Mouse (Mus musculus) MEL (cell line): Measurements from ENCODE around the gene Ankrd39. TPM values are rescaled to one million over a fixed set of nuclear protein-coding genes. Genes with fewer than 3 reads are reported as not detected.
A peak's percentile ranks its signal among the peaks of the same experiment; 100 is the strongest.

Experiments
- DNase-seq: peaks from one replicate; pipeline ENCODE4 v3.0.0; 2011; ENCODE audit warnings: low read depth, low spot score
- H3K27ac ChIP-seq: 2 replicates; pipeline ENCODE4 v1.5.1; 2012; ENCODE audit warnings: low read depth, mild to moderate bottlenecking, control low read depth, low read length, moderate library complexity; ENCODE audit not compliant: control insufficient read depth
- H3K27me3 ChIP-seq, 2 experiments: fragments of 150-350 bp in 1 of 2; sonication (generic) in 1 of 2; 2 replicates each; pipeline ENCODE4 v1.6.1; 2012; ENCODE audit warnings: low read length in 2 of 2, mild to moderate bottlenecking in 2 of 2, improper control_type of control experiment in 1 of 2, moderate library complexity in 1 of 2; ENCODE audit not compliant: insufficient read depth in 2 of 2, control insufficient read depth in 1 of 2
- H3K36me3 ChIP-seq, 2 experiments: 2 replicates each; pipeline ENCODE4 v1.6.1; 2012 to 2014; ENCODE audit warnings: low read length in 2 of 2, improper control_type of control experiment in 1 of 2, inconsistent platforms in 1 of 2, mild to moderate bottlenecking in 1 of 2; ENCODE audit not compliant: insufficient read depth in 2 of 2, control insufficient read depth in 1 of 2
- H3K4me1 ChIP-seq, 2 experiments: fragments of 150-350 bp in 1 of 2; sonication (generic) in 1 of 2; 2 replicates each; pipeline ENCODE4 v1.6.1; 2012; ENCODE audit warnings: low read length in 2 of 2, improper control_type of control experiment in 1 of 2, mild to moderate bottlenecking in 1 of 2; ENCODE audit not compliant: insufficient read depth in 2 of 2, control insufficient read depth in 1 of 2
- H3K4me3 ChIP-seq, 2 experiments: fragments of 150-350 bp in 1 of 2; sonication (generic) in 1 of 2; 2 replicates each; pipeline ENCODE4 v1.5.1; 2012; ENCODE audit warnings: low read depth in 2 of 2, low read length in 2 of 2, mild to moderate bottlenecking in 2 of 2, moderate library complexity in 2 of 2, control low read depth in 1 of 2, improper control_type of control experiment in 1 of 2; ENCODE audit not compliant: control insufficient read depth in 1 of 2, insufficient read depth in 1 of 2
- H3K79me2 ChIP-seq: 2 replicates; pipeline ENCODE4 v1.6.1; 2012; ENCODE audit warnings: mild to moderate bottlenecking, low read length, moderate library complexity; ENCODE audit not compliant: control insufficient read depth, poor library complexity, insufficient read depth
- H3K9ac ChIP-seq: 2 replicates; pipeline ENCODE4 v1.6.1; 2012; ENCODE audit warnings: low read depth, mild to moderate bottlenecking, control low read depth, low read length, moderate library complexity; ENCODE audit not compliant: control insufficient read depth, poor library complexity, severe bottlenecking
- H3K9me3 ChIP-seq: fragments of 150-350 bp; sonication (generic); replicated peaks from 2 replicates; pipeline ENCODE4 v1.6.1; 2012; ENCODE audit warnings: mild to moderate bottlenecking, low read length, improper control_type of control experiment, moderate library complexity; ENCODE audit not compliant: insufficient read depth
- BHLHE40 ChIP-seq: IDR thresholded peaks from 2 replicates; pipeline ENCODE4 v1.6.1; 2012; ENCODE audit warnings: low read depth, mild to moderate bottlenecking, inconsistent platforms, low read length, improper control_type of control experiment, borderline replicate concordance
- CHD1 ChIP-seq: IDR thresholded peaks from 2 replicates; pipeline ENCODE4 v1.6.1; 2012; ENCODE audit warnings: low read depth, mild to moderate bottlenecking, inconsistent platforms, low read length, improper control_type of control experiment
- CHD2 ChIP-seq: IDR thresholded peaks from 2 replicates; pipeline ENCODE4 v1.6.1; 2011; ENCODE audit warnings: low read length, improper control_type of control experiment
- CTCF ChIP-seq, 3 experiments: IDR thresholded peaks in 2 of 3; conservative IDR thresholded peaks in 1 of 3; 2 replicates each; pipeline ENCODE4 v1.5.1; 2011 to 2012; ENCODE audit warnings: low read length in 3 of 3, low read depth in 2 of 3, mild to moderate bottlenecking in 2 of 3, improper control_type of control experiment in 1 of 3, inconsistent platforms in 1 of 3, mixed read lengths in 1 of 3, moderate library complexity in 1 of 3; ENCODE audit not compliant: control insufficient read depth in 1 of 3, insufficient read depth in 1 of 3, poor library complexity in 1 of 3, severe bottlenecking in 1 of 3
- E2F4 ChIP-seq: IDR thresholded peaks from 2 replicates; pipeline ENCODE4 v1.6.1; 2011; ENCODE audit warnings: low read depth, low read length, improper control_type of control experiment, borderline replicate concordance
- ELF1 ChIP-seq: IDR thresholded peaks from 2 replicates; pipeline ENCODE4 v1.6.1; 2014; ENCODE audit warnings: low read depth, mild to moderate bottlenecking, inconsistent platforms, low read length, improper control_type of control experiment, moderate library complexity
- GATA1 ChIP-seq: IDR thresholded peaks from 2 replicates; pipeline ENCODE4 v1.6.1; 2011; ENCODE audit warnings: low read depth, low read length, improper control_type of control experiment
- JUND ChIP-seq: IDR thresholded peaks from 2 replicates; pipeline ENCODE4 v1.6.1; 2011; ENCODE audit warnings: low read depth, mild to moderate bottlenecking, improper control_type of control experiment, low read length
- KAT2A ChIP-seq: conservative IDR thresholded peaks from 2 replicates; pipeline ENCODE4 v1.6.1; 2012; ENCODE audit warnings: low read depth, low read length, improper control_type of control experiment, inconsistent platforms
- MAX ChIP-seq: IDR thresholded peaks from 2 replicates; pipeline ENCODE4 v1.6.1; 2011; ENCODE audit warnings: low read length, improper control_type of control experiment
- MAZ ChIP-seq: IDR thresholded peaks from 2 replicates; pipeline ENCODE4 v1.6.1; 2012; ENCODE audit warnings: low read depth, mild to moderate bottlenecking, inconsistent platforms, low read length, improper control_type of control experiment
- MXI1 ChIP-seq: IDR thresholded peaks from 2 replicates; pipeline ENCODE4 v1.6.1; 2011; ENCODE audit warnings: mild to moderate bottlenecking, low read depth, low read length, improper control_type of control experiment
- MYC ChIP-seq: IDR thresholded peaks from 2 replicates; pipeline ENCODE4 v1.6.1; 2011; ENCODE audit warnings: low read depth, mild to moderate bottlenecking, low read length, improper control_type of control experiment, moderate library complexity
- NRF1 ChIP-seq: IDR thresholded peaks from 2 replicates; pipeline ENCODE4 v1.6.1; 2014; ENCODE audit warnings: low read depth, mild to moderate bottlenecking, inconsistent platforms, low read length, improper control_type of control experiment, moderate library complexity; ENCODE audit not compliant: poor library complexity, insufficient read depth, severe bottlenecking
- POLR2A ChIP-seq, 2 experiments: IDR thresholded peaks; 2 replicates each; pipeline ENCODE4 v1.6.1; 2011 to 2012; ENCODE audit warnings: low read length in 2 of 2, mild to moderate bottlenecking in 2 of 2, control low read depth in 1 of 2, improper control_type of control experiment in 1 of 2, low read depth in 1 of 2, moderate library complexity in 1 of 2; ENCODE audit not compliant: control insufficient read depth in 1 of 2, insufficient read depth in 1 of 2, poor library complexity in 1 of 2
- RAD21 ChIP-seq: IDR thresholded peaks from 2 replicates; pipeline ENCODE4 v1.6.1; 2011; ENCODE audit warnings: mild to moderate bottlenecking, low read depth, low read length, improper control_type of control experiment
- SMC3 ChIP-seq: IDR thresholded peaks from 2 replicates; pipeline ENCODE4 v1.6.1; 2011; ENCODE audit warnings: low read depth, low read length, improper control_type of control experiment
- TBP ChIP-seq: IDR thresholded peaks from 2 replicates; pipeline ENCODE4 v1.8.0; 2011; ENCODE audit warnings: low read depth, low read length, improper control_type of control experiment
- USF2 ChIP-seq, 2 experiments: IDR thresholded peaks; 2 replicates each; pipeline ENCODE4 v1.6.1; 2011 to 2012; ENCODE audit warnings: improper control_type of control experiment in 2 of 2, low read length in 2 of 2, borderline replicate concordance in 1 of 2, inconsistent platforms in 1 of 2, low read depth in 1 of 2, mild to moderate bottlenecking in 1 of 2; ENCODE audit not compliant: insufficient read depth in 1 of 2
- ZC3H11A ChIP-seq: IDR thresholded peaks from 2 replicates; pipeline ENCODE4 v1.6.1; 2012; ENCODE audit warnings: low read depth, mild to moderate bottlenecking, inconsistent platforms, low read length, improper control_type of control experiment
- ZMIZ1 ChIP-seq: IDR thresholded peaks from 2 replicates; pipeline ENCODE4 v1.6.1; 2012; ENCODE audit warnings: low read depth, mild to moderate bottlenecking, inconsistent platforms, low read length, improper control_type of control experiment, moderate library complexity
- polyA plus RNA-seq, 2 experiments: library from polyadenylated mRNA; stranded (reverse) in 1 of 2; unstranded in 1 of 2; fragments of >175 nt in 1 of 2; fragments of >200 nt in 1 of 2; gene quantifications; 2 replicates each; pipeline versions ENCODE4 v1.2.1 to v1.2.4; 2012; ENCODE audit warnings: low replicate concordance in 2 of 2, low read depth in 1 of 2; ENCODE audit not compliant: insufficient read length in 2 of 2, insufficient read depth in 1 of 2, missing spikeins in 1 of 2
- total RNA-seq: library from RNA; depleted of rRNA; stranded (reverse); fragments of 300-350 nt; gene quantifications from 2 replicates; pipeline ENCODE4 v1.2.3, GENCODE M21; 2012

Gene Ankrd39
- total and polyA plus RNA-seq, 3 experiments, result 9.7 to 14.4 TPM; not detected in 1

- H3K4me1 ChIP-seq, result no peaks in the 10 kb centered on the region
- H3K27me3 ChIP-seq, result no peaks in the 10 kb centered on the region
- H3K79me2 ChIP-seq, result no peaks in the 10 kb centered on the region
- no peak overlapping the region for H3K9ac ChIP-seq
- no peak overlapping the region for H3K27ac ChIP-seq
- no peak overlapping the region for H3K4me3 ChIP-seq
- peak; percentile 77 for DNase-seq
- no peaks in the 10 kb centered on the region for H3K9me3 ChIP-seq
- no peaks in the 10 kb centered on the region for H3K36me3 ChIP-seq
- TF ChIP-seq SMC3, result peak; percentile 87
- peak; percentile 91 to 99 (median 92) for TF ChIP-seq CTCF (IDR thresholded peaks at IDR 0.05 in 2 of 3, conservative IDR thresholded peaks at IDR 0.05 in 1 of 3; ENCODE audit: control insufficient read depth in 1 of 3, insufficient read depth in 1 of 3, low read depth in 2 of 3, low read length in 3 of 3, poor library complexity in 1 of 3, severe bottlenecking in 1 of 3)
- TF ChIP-seq ZC3H11A, result peak; percentile 61
- TF ChIP-seq RAD21, result peak; percentile 79
- no peak for TF ChIP-seq JUND
- TF ChIP-seq, all 39 proteins: peak for 4
These were observed 46.0 kb downstream of the Ankrd39 start for GRCm38 (mm10) chr1:36501261-36501660.

- H3K4me3 ChIP-seq, result no peak overlapping the region
These were observed 49.9 kb downstream of the Ankrd39 start for GRCm38 (mm10) chr1:36497312-36497711.

GRCm38 (mm10) chr1:36496719-36497118 is 50.5 kb downstream of the Ankrd39 start:
- Histone ChIP-seq H3K79me2 (no peaks in the 10 kb centered on the region), H3K27me3 (no peaks in the 10 kb centered on the region), H3K36me3 (no peaks in the 10 kb centered on the region), H3K27ac (no peak overlapping the region), H3K4me3 (no peak overlapping the region), H3K9me3 (no peaks in the 10 kb centered on the region), H3K9ac (no peak overlapping the region), H3K4me1 (no peaks in the 10 kb centered on the region)
- DNase-seq, result no peak
- TF ChIP-seq CHD2 (no peak), MAX (no peak), SMC3 (peak; percentile 44), CTCF (IDR thresholded peaks at IDR 0.05 in 2 of 3, conservative IDR thresholded peaks at IDR 0.05 in 1 of 3; ENCODE audit: control insufficient read depth in 1 of 3, insufficient read depth in 1 of 3, low read depth in 2 of 3, low read length in 3 of 3, poor library complexity in 1 of 3, severe bottlenecking in 1 of 3) (peak in 2 of 3 experiments; percentile 25 to 43; a peak in 4 of 6 replicates), RAD21 (peak; percentile 50)

More at GRCm38 (mm10) chr1:36497312-36497711, 49.9 kb downstream of the Ankrd39 start:
- TF ChIP-seq JUND (no peak), MAZ (no peak), MXI1 (no peak), KAT2A (no peak), E2F4 (no peak), ELF1 (no peak), USF2 (IDR thresholded peaks at IDR 0.05; ENCODE audit: borderline replicate concordance in 1 of 2, insufficient read depth in 1 of 2, low read depth in 1 of 2, low read length in 2 of 2) (no peak), POLR2A (IDR thresholded peaks at IDR 0.05; ENCODE audit: control insufficient read depth in 1 of 2, insufficient read depth in 1 of 2, low read depth in 1 of 2, low read length in 2 of 2, poor library complexity in 1 of 2) (no peak), BHLHE40 (no peak), GATA1 (no peak), NRF1 (no peak), ZC3H11A (no peak), MYC (no peak), TBP (no peak), ZMIZ1 (no peak), CHD1 (no peak)
- H3K27ac ChIP-seq, result no peak overlapping the region
- H3K4me1 ChIP-seq, result no peaks in the 10 kb centered on the region
- no peak overlapping the region for H3K9ac ChIP-seq
- no peaks in the 10 kb centered on the region for H3K9me3 ChIP-seq
- H3K27me3 ChIP-seq, result no peaks in the 10 kb centered on the region
- no peak for DNase-seq
- H3K79me2 ChIP-seq, result no peaks in the 10 kb centered on the region
- no peaks in the 10 kb centered on the region for H3K36me3 ChIP-seq
